Mouse (Mus musculus) thymus, adult 2 months (tissue): ENCODE measurements around the gene Sema6d.

Experiments used
- CTCF ChIP-seq: fragments of 200-500 bp; IDR thresholded peaks from 2 replicates; pipeline ENCODE4 v1.5.1; 2012; ENCODE audit warnings: mild to moderate bottlenecking, control low read depth, low read length, moderate library complexity, borderline replicate concordance; ENCODE audit not compliant: control insufficient read depth, poor library complexity, insufficient read depth; ENCODE audit errors: extremely low read depth
- POLR2A ChIP-seq: fragments of 200-500 bp; IDR thresholded peaks from 2 replicates; pipeline ENCODE4 v1.6.1; 2012; ENCODE audit warnings: mild to moderate bottlenecking, low read length, control low read depth, moderate library complexity; ENCODE audit not compliant: control insufficient read depth, poor library complexity, insufficient read depth; ENCODE audit errors: extremely low read depth

DNA sequence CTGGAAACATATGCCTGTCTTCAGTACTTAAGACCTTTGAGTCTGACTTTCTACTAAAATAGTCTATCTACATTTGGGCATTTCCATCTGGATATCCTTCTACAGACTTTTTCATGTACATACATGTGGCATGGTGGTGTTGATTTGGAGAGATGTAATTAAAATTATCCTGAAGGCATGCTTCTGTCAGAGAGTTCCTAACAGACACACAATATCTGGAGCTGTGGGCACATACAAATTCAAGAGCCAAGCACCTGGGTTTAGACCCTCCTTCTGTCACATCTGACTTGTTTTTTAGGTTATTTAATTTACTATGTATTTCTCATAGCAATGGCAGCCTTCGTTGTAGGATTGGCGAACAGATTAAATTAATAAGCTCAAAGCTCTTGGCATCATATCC is 195.3 kb downstream of the Sema6d start:
- TF ChIP-seq CTCF = no peak
- no peak for TF ChIP-seq POLR2A
